8 mouse cellular contexts compared by ENCODE assay signal in genomic region chr2:26314281-26315071, GRCm38 (mm10). TPM values are rescaled to one million over a fixed set of nuclear protein-coding genes. Genes with fewer than 3 reads are reported as not detected.
DNase-seq lines count a peak whose midpoint lies in the region; ATAC-seq lines count a peak whose summit lies in the region.

No protein-coding gene starts in this region.

- peaks cover 42% of the 10 kb centered on the region for H3K4me1 ChIP-seq in forebrain, embryonic 13.5 days
- H3K4me1 ChIP-seq in limb, embryonic 11.5 days (ENCODE audit: control insufficient read depth, insufficient read depth, low read length), result peaks cover 30% of the 10 kb centered on the region
- peaks cover 41% of the 10 kb centered on the region for H3K4me1 ChIP-seq in midbrain, embryonic 14.5 days (ENCODE audit: control insufficient read depth, insufficient read depth, low read length)

- H3K27me3 ChIP-seq in forebrain, embryonic 13.5 days, result no peaks in the 10 kb centered on the region
- no peaks in the 10 kb centered on the region for H3K27me3 ChIP-seq in limb, embryonic 11.5 days (ENCODE audit: control insufficient read depth, insufficient read depth, low read length)
- no peaks in the 10 kb centered on the region for H3K27me3 ChIP-seq in midbrain, embryonic 14.5 days (ENCODE audit: control insufficient read depth, insufficient read depth, low read length)

- peaks cover 5% of the 10 kb centered on the region for H3K36me3 ChIP-seq in forebrain, embryonic 13.5 days (ENCODE audit: poor library complexity, severe bottlenecking)
- no peaks in the 10 kb centered on the region; the same call in 1 of the 2 replicates for H3K36me3 ChIP-seq in limb, embryonic 11.5 days (ENCODE audit: control insufficient read depth, insufficient read depth, low read length)
- peaks cover 10% of the 10 kb centered on the region for H3K36me3 ChIP-seq in midbrain, embryonic 14.5 days (ENCODE audit: control insufficient read depth, insufficient read depth, low read length)

- intact Hi-C loops in heart, postnatal 25 days (cut with DNase I), result no loop called here

- H3K9ac ChIP-seq in forebrain, embryonic 13.5 days, result peak overlapping the region; percentile 94
- H3K9ac ChIP-seq in limb, embryonic 11.5 days (ENCODE audit: low read length), result peak overlapping the region; percentile 93
- peak overlapping the region; percentile 98; the same call in 1 of the 2 replicates for H3K9ac ChIP-seq in midbrain, embryonic 14.5 days (replicated peaks; ENCODE audit: low read length)

- H3K27ac ChIP-seq in forebrain, embryonic 13.5 days, result peak overlapping the region; percentile 95
- peak overlapping the region; percentile 94 for H3K27ac ChIP-seq in limb, embryonic 11.5 days (replicated peaks; ENCODE audit: low read depth, low read length)
- H3K27ac ChIP-seq in midbrain, embryonic 14.5 days (replicated peaks; ENCODE audit: low read depth, low read length), result peak overlapping the region; percentile 98

- peak overlapping the region; percentile 93; the same call in 1 of the 2 replicates for H3K4me3 ChIP-seq in forebrain, embryonic 13.5 days
- peak overlapping the region; percentile 94 for H3K4me3 ChIP-seq in limb, embryonic 11.5 days (ENCODE audit: low read depth, low read length)
- H3K4me3 ChIP-seq in midbrain, embryonic 14.5 days (replicated peaks; ENCODE audit: low read depth, low read length), result peak overlapping the region; percentile 97

- H3K4me2 ChIP-seq in forebrain, embryonic 13.5 days, result peak overlapping the region; percentile 95
- peak overlapping the region; percentile 75; the same call in 1 of the 2 replicates for H3K4me2 ChIP-seq in limb, embryonic 11.5 days (ENCODE audit: low read depth, severe bottlenecking)
- H3K4me2 ChIP-seq in midbrain, embryonic 14.5 days (ENCODE audit: low read length), result peak overlapping the region; percentile 98

- 70% methylated on average over 13 of the region's 13 CpGs for WGBS in forebrain, embryonic 13.5 days
- 29% methylated on average over 13 of the region's 13 CpGs for WGBS in limb, embryonic 11.5 days
- WGBS in midbrain, embryonic 14.5 days, result 74% methylated on average over 13 of the region's 13 CpGs

- no peak for ATAC-seq in forebrain, embryonic 13.5 days
- ATAC-seq in limb, embryonic 11.5 days (ENCODE audit: insufficient number of reproducible peaks, low FRiP score, low TSS enrichment, low read depth), result 0 out of 2 replicates have a peak, but pooled peaks have one; percentile 45
- ATAC-seq in midbrain, embryonic 14.5 days (ENCODE audit: low FRiP score, low TSS enrichment), result no peak

- no peaks in the 10 kb centered on the region for H3K9me3 ChIP-seq in forebrain, embryonic 13.5 days (replicated peaks)
- no peaks in the 10 kb centered on the region for H3K9me3 ChIP-seq in limb, embryonic 11.5 days (ENCODE audit: control insufficient read depth, low read length)
- no peaks in the 10 kb centered on the region for H3K9me3 ChIP-seq in midbrain, embryonic 14.5 days (ENCODE audit: control insufficient read depth, low read length)

- peak; percentile 46 for DNase-seq in adrenal gland, postnatal 14 days
- no peak for DNase-seq in adrenal gland, postnatal 10 days
- peak; percentile 69 for DNase-seq in heart, postnatal 25 days (ENCODE audit: low spot score)
- peak; percentile 73 for DNase-seq in limb, embryonic 11.5 days (ENCODE audit: low spot score)
- DNase-seq in midbrain, embryonic 14.5 days, result no peak
- DNase-seq in layer of hippocampus, adult 11-12 months (ENCODE audit: low spot score), result no peak
- DNase-seq in MN1 (ENCODE audit: low spot score), result no peak

RNA-seq across cellular contexts. Expression of gene Gpsm1, which starts 0.8 kb away (rescaled TPM):
- total RNA-seq in adrenal gland, postnatal 14 days (2021), result 14.1 TPM in 2 replicates
- total RNA-seq in adrenal gland, postnatal 10 days (2021), result 10 to 100 TPM; 15.7 to 19.3 TPM
- 97.7 and 120 TPM in 2 replicates for polyA plus RNA-seq in forebrain, embryonic 13.5 days (2015; fragmentation: Nextera tagmentation; extraction: Ambion mirVana)
- 100 to 1,000 TPM; 195 to 226 TPM for total RNA-seq in heart, postnatal 25 days (2021)
- polyA plus RNA-seq in limb, embryonic 11.5 days (2014; fragmentation: Nextera tagmentation; extraction: Ambion mirVana), result 37.4 and 47.1 TPM in 2 replicates
- polyA plus RNA-seq in midbrain, embryonic 14.5 days (2014; fragmentation: Nextera tagmentation; extraction: Ambion mirVana), result 99.4 and 121 TPM in 2 replicates

RNA-seq across cellular contexts. Expression of gene Ccdc187, which starts 20.1 kb away (rescaled TPM):
- 1.0 and 1.5 TPM in 2 replicates for total RNA-seq in adrenal gland, postnatal 14 days (2021)
- total RNA-seq in adrenal gland, postnatal 10 days (2021), result 1 to 10 TPM in 1 of 2 experiments, under 1 TPM in 1; 0.81 to 1.5 TPM
- 0.18 and 0.35 TPM in 2 replicates for polyA plus RNA-seq in forebrain, embryonic 13.5 days (2015; fragmentation: Nextera tagmentation; extraction: Ambion mirVana)
- under 1 TPM; 0.08 to 0.18 TPM for total RNA-seq in heart, postnatal 25 days (2021)
- polyA plus RNA-seq in limb, embryonic 11.5 days (2014; fragmentation: Nextera tagmentation; extraction: Ambion mirVana), result not detected in 2 replicates
- polyA plus RNA-seq in midbrain, embryonic 14.5 days (2014; fragmentation: Nextera tagmentation; extraction: Ambion mirVana), result 0.11 and 0.20 TPM in 2 replicates

RNA-seq across cellular contexts. Expression of gene Dnlz, which starts 37.4 kb away (rescaled TPM):
- total RNA-seq in adrenal gland, postnatal 14 days (2021), result 19.0 and 19.8 TPM in 2 replicates
- total RNA-seq in adrenal gland, postnatal 10 days (2021), result 10 to 100 TPM; 18.5 to 20.2 TPM
- 31.1 and 32.2 TPM in 2 replicates for polyA plus RNA-seq in forebrain, embryonic 13.5 days (2015; fragmentation: Nextera tagmentation; extraction: Ambion mirVana)
- total RNA-seq in heart, postnatal 25 days (2021), result 10 to 100 TPM; 20.0 to 21.8 TPM
- 31.0 and 31.6 TPM in 2 replicates for polyA plus RNA-seq in limb, embryonic 11.5 days (2014; fragmentation: Nextera tagmentation; extraction: Ambion mirVana)
- polyA plus RNA-seq in midbrain, embryonic 14.5 days (2014; fragmentation: Nextera tagmentation; extraction: Ambion mirVana), result 27.9 and 28.1 TPM in 2 replicates

RNA-seq across cellular contexts. Expression of gene Card9, which starts 46.2 kb away (rescaled TPM):
- total RNA-seq in adrenal gland, postnatal 14 days (2021), result 1.2 and 1.6 TPM in 2 replicates
- total RNA-seq in adrenal gland, postnatal 10 days (2021), result 1 to 10 TPM; 1.5 to 2.2 TPM
- polyA plus RNA-seq in forebrain, embryonic 13.5 days (2015; fragmentation: Nextera tagmentation; extraction: Ambion mirVana), result 0.72 and 2.0 TPM in 2 replicates
- total RNA-seq in heart, postnatal 25 days (2021), result 1 to 10 TPM; 1.8 to 1.9 TPM
- polyA plus RNA-seq in limb, embryonic 11.5 days (2014; fragmentation: Nextera tagmentation; extraction: Ambion mirVana), result 1.0 and 1.1 TPM in 2 replicates
- 1.5 and 1.7 TPM in 2 replicates for polyA plus RNA-seq in midbrain, embryonic 14.5 days (2014; fragmentation: Nextera tagmentation; extraction: Ambion mirVana)

Comparison
In these comparisons a context has a peak if more than half of its experiments do, and no peak if none do; other contexts are left out.
1. DNase-seq: peak in adrenal gland, postnatal 14 days (single experiment), heart, postnatal 25 days (single experiment) and limb, embryonic 11.5 days (single experiment); none in adrenal gland, postnatal 10 days (single experiment), midbrain, embryonic 14.5 days (single experiment), layer of hippocampus, adult 11-12 months (single experiment) and MN1 (single experiment).
2. RNA of gene Gpsm1, which starts 0.8 kb away (total RNA-seq): 195 to 226 TPM in heart, postnatal 25 days; 15.7 to 19.3 TPM in adrenal gland, postnatal 10 days and 14.1 TPM in adrenal gland, postnatal 14 days; every median in the first group is over 4 times any median in the second.
3. Peak in every context shown above with its lines, with median percentiles within 50 percentile points of each other: H3K27ac ChIP-seq, H3K4me2 ChIP-seq, H3K4me3 ChIP-seq and H3K9ac ChIP-seq.